28 mouse cellular contexts compared by ENCODE assay signal in genomic region chr14:116974708-116975107, GRCm38 (mm10). TPM values are rescaled to one million over a fixed set of nuclear protein-coding genes. Genes with fewer than 3 reads are reported as not detected.
"Had no signal": no experiment of that assay in that cellular context is flagged by ENCODE, and none has a peak within 500 bp of the region (broad histone marks: within the 10 kb centered on the region; RNA-seq: fewer than 3 reads in every experiment).

No protein-coding gene starts in this region.

- H3K36me3 ChIP-seq: embryonic facial prominence, embryonic 10.5 days; embryonic facial prominence, embryonic 12.5 days; embryonic facial prominence, embryonic 13.5 days; embryonic facial prominence, embryonic 15.5 days; forebrain, embryonic 10.5 days; forebrain, embryonic 12.5 days had no signal

- H3K4me3 ChIP-seq: embryonic facial prominence, embryonic 10.5 days; embryonic facial prominence, embryonic 12.5 days; embryonic facial prominence, embryonic 13.5 days; embryonic facial prominence, embryonic 15.5 days; erythroblast, embryonic 14.5 days; forebrain, embryonic 10.5 days; forebrain, embryonic 12.5 days; forebrain, embryonic 13.5 days; gastrocnemius, adult 2 months; heart, adult 2 months had no signal

- DNase-seq: cerebellum, adult 9-10 months; cerebellum, adult 9-11 months; cerebellum, postnatal 10 days; cerebellum, postnatal 14 days; cerebellum, postnatal 25 days; cerebellum, postnatal 36 days; embryo, embryonic 11 days; forebrain, postnatal 0 days; gastrocnemius, adult 2 months; gastrocnemius, postnatal 10 days; gastrocnemius, postnatal 14 days; gastrocnemius, postnatal 25 days; gastrocnemius, postnatal 36 days; heart, adult 11 months; heart, adult 18-20 months; heart, adult 2 months had no signal

- H3K4me2 ChIP-seq: embryonic facial prominence, embryonic 12.5 days; embryonic facial prominence, embryonic 13.5 days; embryonic facial prominence, embryonic 15.5 days; forebrain, embryonic 12.5 days; forebrain, embryonic 13.5 days had no signal

- ATAC-seq: forebrain, embryonic 13.5 days; forebrain, embryonic 14.5 days; forebrain, embryonic 16.5 days; forebrain, postnatal 0 days had no signal

- H3K27me3 ChIP-seq: embryonic facial prominence, embryonic 12.5 days; embryonic facial prominence, embryonic 13.5 days; embryonic facial prominence, embryonic 15.5 days; forebrain, embryonic 12.5 days; forebrain, embryonic 13.5 days had no signal

- H3K9ac ChIP-seq: embryonic facial prominence, embryonic 12.5 days; embryonic facial prominence, embryonic 13.5 days; embryonic facial prominence, embryonic 15.5 days; forebrain, embryonic 12.5 days; forebrain, embryonic 13.5 days; forebrain, postnatal 0 days had no signal

- H3K9me3 ChIP-seq: embryonic facial prominence, embryonic 10.5 days; embryonic facial prominence, embryonic 12.5 days; embryonic facial prominence, embryonic 13.5 days; embryonic facial prominence, embryonic 15.5 days; forebrain, embryonic 10.5 days; forebrain, embryonic 12.5 days; forebrain, embryonic 13.5 days had no signal

- H3K4me1 ChIP-seq: embryonic facial prominence, embryonic 12.5 days; embryonic facial prominence, embryonic 15.5 days; forebrain, embryonic 10.5 days; forebrain, embryonic 12.5 days had no signal

- H3K27ac ChIP-seq: embryonic facial prominence, embryonic 10.5 days; embryonic facial prominence, embryonic 12.5 days; embryonic facial prominence, embryonic 13.5 days; embryonic facial prominence, embryonic 15.5 days; forebrain, embryonic 10.5 days; forebrain, embryonic 12.5 days; forebrain, embryonic 13.5 days; gastrocnemius, adult 2 months; heart, adult 2 months had no signal

RNA-seq across cellular contexts. Expression of gene Gpc6, which starts 49.6 kb away (rescaled TPM):
- total RNA-seq: common myeloid progenitor, adult 5-6 weeks; granulocyte monocyte progenitor cell, adult 5-6 weeks had no signal
- polyA plus RNA-seq: erythroblast, embryonic 14.5 days had no signal
